Mouse (Mus musculus) brown adipose tissue, adult 24 weeks (tissue): ENCODE results near the gene Ffar3. TPM values are rescaled to one million over a fixed set of nuclear protein-coding genes. Genes with fewer than 3 reads are reported as not detected.

Source experiments
- H3K27ac ChIP-seq: fragments of 200-500 bp; replicated peaks from 2 replicates; pipeline ENCODE4 v1.5.1; 2012; ENCODE audit warnings: low read depth, mild to moderate bottlenecking, low read length
- H3K4me1 ChIP-seq: fragments of 200-500 bp; 2 replicates; pipeline ENCODE4 v1.6.1; 2012; ENCODE audit warnings: low read length, mixed read lengths; ENCODE audit not compliant: control insufficient read depth, insufficient read depth, insufficient read length
- H3K4me3 ChIP-seq: fragments of 200-500 bp; 2 replicates; pipeline ENCODE4 v1.5.1; 2012; ENCODE audit warnings: low read depth, mild to moderate bottlenecking, low read length, moderate library complexity; ENCODE audit not compliant: insufficient read depth
- polyA plus RNA-seq: library from polyadenylated mRNA; stranded (reverse); fragments of >200 nt; gene quantifications from 2 replicates; pipeline ENCODE4 v1.2.4, GENCODE M21; 2012; ENCODE audit not compliant: missing spikeins, insufficient read depth, insufficient read length

Ffar3 gene
- not detected in 2 replicates for polyA plus RNA-seq

DNA sequence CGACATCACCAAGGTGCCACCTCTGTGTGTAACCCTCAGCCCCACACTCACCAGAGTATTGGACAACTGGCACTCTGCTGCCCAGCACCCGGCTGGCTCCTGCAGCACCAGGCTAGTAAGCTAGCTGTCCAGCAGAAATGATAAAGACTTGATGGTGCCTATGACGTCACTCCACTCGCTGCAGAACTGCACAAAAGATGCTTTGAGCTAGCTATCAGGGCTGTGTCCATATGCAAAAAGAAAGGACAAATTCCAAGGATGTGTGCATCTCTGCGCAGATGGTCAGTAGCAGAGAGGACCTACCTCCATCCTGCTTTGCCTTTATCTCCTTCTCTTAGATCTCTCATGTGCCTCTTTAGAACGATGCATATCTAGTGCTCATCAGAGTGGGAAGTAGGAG, at the start of gene Ffar3:
TSS of gene Ffar3 (minus strand) at position 101 of the 400 bp plus-strand sequence.
- H3K4me1 ChIP-seq: no peaks in the 10 kb centered on the region; the same call in 1 of the 2 replicates
- no peak within 1 kb of the TSS for H3K27ac ChIP-seq
- H3K4me3 ChIP-seq: no peak within 1 kb of the TSS

DNA sequence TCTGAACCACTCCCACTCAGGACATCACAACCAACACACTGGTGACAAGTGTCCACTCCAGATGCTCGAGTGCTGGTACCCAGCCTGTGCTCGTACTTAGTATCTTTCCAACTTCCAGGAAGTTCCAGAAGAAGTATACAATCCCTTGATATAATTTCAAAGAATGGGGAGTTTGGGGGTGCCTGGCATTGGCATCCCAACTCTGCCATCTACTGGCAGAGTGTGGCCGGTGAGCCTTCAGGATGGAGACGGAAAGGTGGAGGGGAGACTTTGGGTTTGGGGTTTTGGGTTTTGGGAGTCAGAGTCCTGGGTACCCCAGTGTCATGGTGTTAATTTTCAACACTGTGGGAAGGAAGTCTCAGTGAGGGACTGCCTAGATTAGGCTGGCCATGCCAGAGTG, 48.1 kb upstream of the Ffar3 start:
- peaks cover 2% of the 10 kb centered on the region; the same call in 1 of the 2 replicates for H3K4me1 ChIP-seq
- H3K4me3 ChIP-seq: no peak overlapping the region
- no peak overlapping the region for H3K27ac ChIP-seq

DNA sequence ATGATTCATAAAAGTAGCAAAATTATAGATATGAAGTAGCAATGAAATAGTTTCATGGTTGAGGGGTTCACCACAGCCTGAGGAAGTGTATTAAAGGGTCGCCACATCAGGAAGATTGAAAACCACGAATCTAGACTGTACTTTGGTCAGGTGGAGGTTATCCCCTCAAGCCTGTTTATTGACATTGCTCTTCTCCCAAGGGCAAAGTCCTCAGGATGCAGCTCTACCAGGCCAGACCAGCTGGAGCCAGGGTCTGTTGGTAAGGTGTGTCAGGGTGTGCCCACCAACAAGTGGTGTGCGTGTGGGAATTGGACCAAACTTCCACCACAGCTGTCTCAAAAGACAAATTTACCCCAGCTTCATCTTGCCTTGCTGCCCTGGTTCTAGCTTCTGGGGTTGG, 39.2 kb upstream of the Ffar3 start:
- Histone ChIP-seq H3K4me3 (no peak overlapping the region), H3K27ac (no peak overlapping the region), H3K4me1 (no peaks in the 10 kb centered on the region)

DNA sequence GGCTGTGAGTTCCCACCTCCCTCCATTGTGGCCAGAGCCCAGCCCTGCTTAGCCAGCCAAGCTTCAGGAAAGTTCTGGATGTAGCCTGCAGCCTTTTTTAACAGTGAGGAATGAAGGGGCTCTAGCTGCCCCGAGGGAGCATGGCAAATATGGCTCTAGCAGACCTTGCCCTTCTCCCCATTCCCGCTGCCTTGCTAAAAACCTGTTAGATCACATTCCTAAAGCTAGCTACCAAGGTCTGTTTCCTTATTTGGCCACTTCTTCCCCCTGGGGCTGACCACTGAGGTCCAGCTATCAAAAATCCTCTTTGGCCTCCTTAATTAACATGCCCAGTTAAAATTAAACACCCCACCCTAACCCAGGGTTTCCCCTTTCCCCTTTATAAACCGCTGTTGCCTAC, 36.5 kb upstream of the Ffar3 start:
- Histone ChIP-seq H3K4me1 (no peaks in the 10 kb centered on the region), H3K27ac (no peak overlapping the region), H3K4me3 (no peak overlapping the region)

DNA sequence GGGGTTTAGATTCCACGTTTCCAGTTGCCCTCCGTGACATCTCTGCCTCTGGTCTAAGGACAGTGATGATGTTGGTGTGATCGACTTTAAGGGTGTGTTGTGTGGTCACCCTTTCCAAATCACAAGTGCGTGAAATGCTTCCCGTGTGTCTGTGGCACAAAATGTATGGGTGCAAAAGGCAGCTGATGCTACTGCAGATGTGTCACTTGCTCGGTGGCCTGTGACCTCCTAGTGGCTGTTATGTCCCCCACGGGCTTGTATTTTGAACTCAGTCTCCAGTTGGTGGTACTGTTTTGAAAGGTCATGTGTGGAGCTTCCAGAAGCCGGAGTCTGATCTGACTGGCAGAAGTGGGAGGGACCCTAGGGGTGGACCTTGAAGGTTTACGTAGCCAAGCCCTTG, 35.8 kb upstream of the Ffar3 start:
- no peak overlapping the region for H3K27ac ChIP-seq
- no peaks in the 10 kb centered on the region for H3K4me1 ChIP-seq
- H3K4me3 ChIP-seq: no peak overlapping the region

DNA sequence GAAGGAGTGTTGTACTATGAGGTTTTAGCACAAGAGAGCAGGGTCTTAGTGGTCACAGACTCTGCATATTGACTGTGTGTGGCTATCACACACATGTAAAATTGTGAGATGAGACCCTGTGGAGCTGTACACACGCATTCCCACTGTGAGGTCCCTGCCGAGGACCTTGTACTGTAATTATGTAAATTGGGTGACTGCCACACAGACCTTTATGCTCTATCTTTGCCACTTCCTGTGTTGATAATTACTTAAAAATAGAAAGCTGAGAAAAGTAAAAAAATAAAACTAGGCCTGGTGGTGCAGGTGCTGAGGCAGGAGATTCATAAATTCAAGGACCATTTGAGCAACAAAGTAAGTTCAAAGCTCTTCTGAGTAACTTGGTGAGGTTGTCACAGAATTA, 34.7 kb upstream of the Ffar3 start:
- Histone ChIP-seq H3K27ac (no peak overlapping the region), H3K4me3 (no peak overlapping the region), H3K4me1 (no peaks in the 10 kb centered on the region)

DNA sequence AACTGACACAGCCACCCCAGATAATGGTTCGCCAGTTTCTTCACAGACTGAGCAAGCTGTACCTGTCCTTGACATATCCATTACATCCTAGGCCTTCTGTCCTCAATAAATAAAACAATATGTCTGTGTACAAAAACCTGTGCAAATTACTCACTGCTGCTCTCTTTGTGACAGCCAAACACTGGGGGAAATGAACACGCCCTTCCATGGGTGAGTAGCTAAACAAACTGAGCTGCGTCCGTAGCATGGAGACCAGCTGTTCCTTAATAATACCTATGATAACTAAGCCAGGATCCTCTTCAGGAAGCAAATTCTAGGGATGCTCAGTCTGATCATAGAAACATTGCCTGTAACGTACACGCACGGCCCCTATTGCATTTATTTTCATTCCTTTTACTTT, 32.8 kb upstream of the Ffar3 start:
- no peaks in the 10 kb centered on the region for H3K4me1 ChIP-seq

DNA sequence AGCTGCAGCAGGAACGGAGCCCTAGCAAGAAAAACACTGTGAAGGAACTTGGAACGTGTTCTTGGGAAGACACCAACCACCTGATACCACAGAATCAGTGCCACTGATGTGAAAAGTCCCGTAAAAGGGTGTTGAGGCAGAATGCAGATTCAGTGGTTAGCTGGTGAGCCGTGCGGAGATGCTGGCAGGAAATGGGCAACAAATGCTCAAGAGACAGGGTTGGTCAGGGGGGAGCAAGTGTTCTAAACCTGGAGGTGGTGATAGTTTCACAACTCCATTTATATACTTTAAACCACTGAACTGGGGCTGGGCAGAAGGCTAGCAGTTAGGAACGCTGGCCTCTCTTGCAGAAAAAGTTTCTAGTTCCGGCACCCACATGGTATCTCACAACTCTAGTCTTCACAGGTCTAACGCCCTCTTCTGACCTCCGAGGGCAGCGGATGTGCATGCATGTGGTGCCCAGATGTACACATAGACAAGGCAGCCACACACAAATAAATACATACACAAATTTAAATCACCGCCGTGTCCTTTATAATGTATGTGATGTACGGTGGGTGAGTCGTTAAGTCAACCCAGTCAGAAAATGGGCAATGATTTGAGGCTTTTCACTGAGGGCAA, 31.7 kb upstream of the Ffar3 start:
- no peak overlapping the region for H3K27ac ChIP-seq
- H3K4me3 ChIP-seq: no peak overlapping the region
- H3K4me1 ChIP-seq: no peaks in the 10 kb centered on the region

More for the DNA sequence above, 32.8 kb upstream of the Ffar3 start:
- Histone ChIP-seq H3K4me3 (no peak overlapping the region), H3K27ac (no peak overlapping the region)

DNA sequence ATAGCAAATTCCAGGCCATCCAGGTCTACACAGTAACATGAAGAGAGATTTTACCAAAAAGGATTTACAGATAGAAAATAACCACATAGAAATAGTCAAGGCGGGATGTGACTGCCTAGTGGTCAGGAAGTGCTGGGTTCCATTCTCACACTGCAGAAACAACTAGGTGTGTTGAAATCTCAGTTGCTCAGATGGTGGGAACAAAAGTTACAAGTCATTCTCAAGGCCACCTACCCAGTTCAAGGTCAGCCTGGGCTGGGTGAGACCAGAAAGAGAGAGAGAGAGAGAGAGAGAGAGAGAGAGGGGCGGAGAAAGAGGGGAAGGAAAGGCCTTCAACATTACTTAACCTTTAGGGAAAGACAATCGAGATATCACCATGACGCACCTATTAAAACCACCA, 30.9 kb upstream of the Ffar3 start:
- no peak overlapping the region for H3K4me3 ChIP-seq
- no peak overlapping the region for H3K27ac ChIP-seq
- H3K4me1 ChIP-seq: no peaks in the 10 kb centered on the region

DNA sequence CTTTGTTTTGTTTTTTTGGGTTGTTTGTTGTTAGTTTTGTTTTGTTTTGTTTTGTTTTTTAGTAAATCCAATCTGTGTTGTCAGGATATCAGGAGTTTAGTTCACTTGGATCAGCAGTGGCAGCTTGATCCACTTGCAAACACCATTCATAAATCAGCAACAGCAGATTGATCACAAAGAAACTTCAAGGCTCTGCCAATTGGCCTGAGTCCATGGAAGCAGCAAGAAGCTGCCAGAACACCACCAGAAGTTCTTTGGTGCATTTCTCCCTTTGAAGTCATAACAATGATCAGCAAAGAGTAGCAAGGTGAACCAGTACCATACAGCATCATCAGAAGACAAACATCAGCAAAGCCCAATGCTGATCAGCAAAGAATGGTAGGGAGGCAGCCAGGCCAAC, 28.1 kb upstream of the Ffar3 start:
- H3K4me1 ChIP-seq: no peaks in the 10 kb centered on the region
- H3K4me3 ChIP-seq: no peak overlapping the region
- no peak overlapping the region for H3K27ac ChIP-seq

DNA sequence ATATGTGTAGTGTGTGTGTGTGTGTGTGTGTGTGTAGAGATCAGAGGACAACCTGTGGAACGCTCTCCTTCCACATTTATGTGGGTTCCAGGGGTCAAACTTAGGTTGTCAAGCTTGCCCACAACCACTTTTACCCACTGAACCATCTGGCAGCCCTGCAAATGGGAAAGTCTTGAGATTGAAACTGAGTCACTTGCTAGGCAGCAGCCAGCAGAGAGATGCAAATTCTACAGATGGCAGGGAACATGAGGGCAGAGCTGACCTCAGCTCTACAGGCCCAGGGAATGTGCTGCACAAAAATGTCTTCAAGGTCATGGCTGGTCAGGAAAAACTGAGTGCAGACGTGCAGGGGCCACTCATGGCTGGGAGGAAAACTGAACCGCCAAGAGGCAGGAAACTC, 25.4 kb upstream of the Ffar3 start:
- H3K27ac ChIP-seq: no peak overlapping the region
- H3K4me3 ChIP-seq: no peak overlapping the region

DNA sequence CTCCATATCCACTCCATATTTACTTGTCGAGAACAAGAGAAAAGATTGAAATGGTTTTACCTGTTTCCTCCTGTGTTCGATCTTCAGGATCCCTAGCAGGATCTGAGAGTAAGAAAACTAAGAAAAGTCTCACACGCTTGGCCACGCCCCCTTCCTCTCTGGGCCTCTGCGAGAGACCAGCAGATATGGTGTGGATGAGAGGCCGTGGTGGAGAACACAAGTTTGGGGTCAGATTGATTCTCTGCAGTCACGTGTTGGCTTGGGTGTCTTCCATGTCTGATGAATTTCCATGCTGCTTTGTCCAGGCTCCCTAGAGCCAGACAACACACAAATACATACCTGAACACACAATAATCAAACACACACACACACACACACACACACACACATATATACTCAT, 24.2 kb upstream of the Ffar3 start, which contains the start of gene Cd22:
TSS of gene Cd22 (minus strand) at position 167 of the 400 bp plus-strand sequence.
- no peak within 1 kb of the TSS for H3K4me3 ChIP-seq
- H3K4me1 ChIP-seq: no peaks in the 10 kb centered on the region
- H3K27ac ChIP-seq: no peak within 1 kb of the TSS

More for the DNA sequence above, 25.4 kb upstream of the Ffar3 start:
- no peaks in the 10 kb centered on the region for H3K4me1 ChIP-seq

DNA sequence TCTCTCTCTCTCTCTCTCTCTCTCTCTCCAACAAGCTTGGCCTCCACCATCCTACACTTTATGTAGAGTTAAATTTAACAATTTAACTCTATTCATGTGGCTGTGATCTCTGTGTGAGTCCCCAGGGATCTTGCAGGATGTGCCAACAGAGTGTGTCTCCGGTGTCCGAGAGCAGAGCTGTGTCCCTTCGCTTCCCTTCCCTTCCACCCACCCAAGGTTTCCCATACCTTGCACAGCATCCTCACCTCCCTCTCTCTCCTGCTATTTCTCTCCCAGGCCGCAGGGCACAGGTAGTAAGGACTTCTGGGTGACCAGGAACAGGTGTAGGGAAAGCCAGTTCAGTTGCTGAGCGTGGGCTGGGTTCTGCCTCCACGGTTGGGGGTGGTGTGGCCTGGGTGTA, 23.0 kb upstream of the Ffar3 start:
- H3K4me1 ChIP-seq: no peaks in the 10 kb centered on the region
- H3K4me3 ChIP-seq: no peak overlapping the region
- no peak overlapping the region for H3K27ac ChIP-seq

DNA sequence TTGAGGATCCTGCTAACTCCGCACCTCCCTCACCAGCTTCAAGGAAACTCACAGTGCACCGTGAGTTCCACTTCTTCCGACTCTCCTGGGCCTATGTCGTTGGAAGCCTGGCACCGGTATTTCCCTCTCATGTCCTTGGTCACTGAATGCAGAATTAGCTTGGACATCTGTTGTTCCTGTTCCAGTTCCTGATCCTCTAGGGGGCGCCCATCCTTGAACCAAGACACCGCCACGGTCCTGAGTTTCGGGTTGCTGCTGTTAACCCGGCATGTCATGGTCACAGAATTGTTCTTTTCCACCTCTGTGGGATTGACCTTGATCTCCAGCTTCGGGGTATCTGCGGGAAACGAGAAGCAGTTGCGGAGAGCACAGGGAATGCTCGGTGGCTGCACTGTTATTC, 17.1 kb upstream of the Ffar3 start:
- H3K4me1 ChIP-seq: no peaks in the 10 kb centered on the region
- no peak overlapping the region for H3K4me3 ChIP-seq
- no peak overlapping the region for H3K27ac ChIP-seq

DNA sequence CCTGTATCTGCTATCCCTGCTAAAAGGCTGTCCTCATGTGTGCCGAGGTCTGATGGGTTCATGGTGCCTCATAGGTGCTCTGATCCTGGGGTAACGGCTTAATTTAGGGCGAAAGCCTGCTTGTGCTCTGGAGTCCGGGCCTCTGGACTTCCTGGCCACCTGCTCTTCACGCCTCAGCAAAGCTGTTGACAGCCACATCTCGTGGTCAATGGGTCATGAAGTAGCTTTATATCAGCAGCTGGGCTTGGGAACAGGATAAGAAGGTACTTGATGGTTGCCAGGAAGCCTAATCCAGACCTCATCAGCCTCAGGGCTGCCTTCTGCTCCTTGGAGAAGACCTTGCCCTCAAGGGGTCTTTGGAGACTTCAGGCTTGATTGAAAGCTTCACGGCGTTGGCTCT, 7.4 kb upstream of the Ffar3 start:
- no peak overlapping the region for H3K27ac ChIP-seq
- H3K4me1 ChIP-seq: no peaks in the 10 kb centered on the region; the same call in 1 of the 2 replicates
- no peak overlapping the region for H3K4me3 ChIP-seq

DNA sequence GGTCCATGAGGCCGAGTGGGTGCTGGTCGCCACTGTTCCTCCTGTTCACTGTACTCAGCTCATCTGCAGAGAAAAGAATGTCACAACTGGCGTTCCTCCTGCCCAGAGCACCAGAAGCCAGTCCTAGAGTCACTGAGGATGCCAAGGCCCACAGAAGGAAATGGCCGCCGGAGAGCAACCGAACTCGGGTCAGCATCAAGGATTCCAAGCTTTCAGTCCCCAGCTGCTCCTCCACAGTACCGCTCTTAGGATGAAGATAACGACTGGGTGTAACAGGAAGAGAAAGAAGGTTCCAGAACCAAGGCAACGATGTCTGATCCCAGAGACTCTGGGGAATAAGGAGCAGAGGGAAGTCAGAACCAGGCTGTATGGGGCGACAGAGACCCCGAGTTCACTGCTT, 5.5 kb upstream of the Ffar3 start, which contains the start of gene Ffar1:
TSS of gene Ffar1 (minus strand) at position 101 of the 400 bp plus-strand sequence.
- no peaks in the 10 kb centered on the region; the same call in 1 of the 2 replicates for H3K4me1 ChIP-seq
- no peak within 1 kb of the TSS for H3K27ac ChIP-seq
- no peak within 1 kb of the TSS for H3K4me3 ChIP-seq
